Mouse (Mus musculus) urinary bladder, postnatal 4 days (tissue): Measurements from ENCODE around the gene Kpna4.
"Not testable (repeated sequence)": the region's sequence is repeated elsewhere in the genome, so short reads cannot be mapped to it uniquely, and the experiment has no call there.

ENCODE experiments used
- DNase-seq, 2 experiments: peaks; one replicate each; pipeline ENCODE4 v3.0.0; 2021 to 2022; ENCODE audit warnings: low spot score in 2 of 2

Kpna4 gene

GRCm38 (mm10) chr3:69109079-69109478 is 17.8 kb downstream of the Kpna4 start:
- DNase-seq, result no peak

GRCm38 (mm10) chr3:69094456-69094855 is 32.5 kb downstream of the Kpna4 start:
- no peak for DNase-seq

- DNase-seq, result no peak
Observed at GRCm38 (mm10) chr3:69064005-69064404, 62.9 kb downstream of the Kpna4 start.

GRCm38 (mm10) chr3:69062764-69063163 is 64.1 kb downstream of the Kpna4 start:
- DNase-seq, result no peak

- DNase-seq, result no peak
Observed at GRCm38 (mm10) chr3:69060672-69061071, 66.2 kb downstream of the Kpna4 start.

GRCm38 (mm10) chr3:69055871-69056270 is 71.0 kb downstream of the Kpna4 start:
- DNase-seq, result no peak

GRCm38 (mm10) chr3:69054760-69055432 is 72.0 kb downstream of the Kpna4 start:
- DNase-seq, result no peak

- no peak for DNase-seq
Observed at GRCm38 (mm10) chr3:69051894-69052293, 75.0 kb downstream of the Kpna4 start.

GRCm38 (mm10) chr3:69049011-69049410 is 77.9 kb downstream of the Kpna4 start:
- DNase-seq, result no peak

GRCm38 (mm10) chr3:69047684-69048083 is 79.2 kb downstream of the Kpna4 start:
- DNase-seq, result no peak

GRCm38 (mm10) chr3:69046509-69046908 is 80.4 kb downstream of the Kpna4 start:
- no peak for DNase-seq

- no peak for DNase-seq
Observed at GRCm38 (mm10) chr3:69045750-69046149, 81.2 kb downstream of the Kpna4 start.

- DNase-seq, result no peak
Observed at GRCm38 (mm10) chr3:69045400-69045703, 81.6 kb downstream of the Kpna4 start.

- DNase-seq, result peak; percentile 88 to 89
Observed at GRCm38 (mm10) chr3:69044645-69045399, 82.1 kb downstream of the Kpna4 start, which contains the start of gene Trim59. TSS of gene Trim59 (minus strand) at chr3:69044755.

GRCm38 (mm10) chr3:69044167-69044591 is 82.7 kb downstream of the Kpna4 start:
- DNase-seq, result peak in 1 of 2 experiments; percentile 61

GRCm38 (mm10) chr3:69041298-69041697 is 85.6 kb downstream of the Kpna4 start:
- no peak for DNase-seq

- no peak for DNase-seq
Observed at GRCm38 (mm10) chr3:69040105-69040504, 86.8 kb downstream of the Kpna4 start.

- no peak for DNase-seq
Observed at GRCm38 (mm10) chr3:69026133-69026783, 100.7 kb downstream of the Kpna4 start.

- no peak for DNase-seq
Observed at GRCm38 (mm10) chr3:69020764-69021163, 106.1 kb downstream of the Kpna4 start.

GRCm38 (mm10) chr3:69020285-69020684 is 106.6 kb downstream of the Kpna4 start:
- no peak for DNase-seq

GRCm38 (mm10) chr3:69018635-69019034 is 108.3 kb downstream of the Kpna4 start:
- not testable (repeated sequence) for DNase-seq

- no peak for DNase-seq
Observed at GRCm38 (mm10) chr3:69017181-69017580, 109.7 kb downstream of the Kpna4 start.
